Mouse (Mus musculus) CH12F3 (cell line): ENCODE data around the gene Oas3.
"Not testable (repeated sequence)": the region's sequence is repeated elsewhere in the genome, so short reads cannot be mapped to it uniquely, and the experiment has no call there.

Experiments
- in situ Hi-C: fragments of 300-500 bp; cut with MboI; formaldehyde crosslinking; loops from 2 replicates; pipeline ENCODE4 v1.14.3; 2020; ENCODE audit warnings: low sequenced_read_pairs

The Oas3 gene

GRCm38 (mm10) chr5:120777478-120777877 is at the start of gene Oas3:
TSS of gene Oas3 (minus strand) at chr5:120777661.
- in situ Hi-C loops, result no loop called here

- in situ Hi-C loops, result no loop called here
These were observed 41.5 kb upstream of the Oas3 start for GRCm38 (mm10) chr5:120818999-120819398.

- in situ Hi-C loops, result no loop called here
These were observed 38.5 kb upstream of the Oas3 start for GRCm38 (mm10) chr5:120815949-120816348.

- in situ Hi-C loops, result no loop called here
These were observed 35.6 kb upstream of the Oas3 start for GRCm38 (mm10) chr5:120813023-120813422.

GRCm38 (mm10) chr5:120811951-120812819 is 34.7 kb upstream of the Oas3 start, which contains the start of gene Oas1c:
TSS of gene Oas1c (minus strand) at chr5:120812514.
- in situ Hi-C loops, result no loop called here

- in situ Hi-C loops, result no loop called here
These were observed 31.7 kb upstream of the Oas3 start for GRCm38 (mm10) chr5:120809171-120809570.

GRCm38 (mm10) chr5:120806458-120806857 is 29.0 kb upstream of the Oas3 start:
- in situ Hi-C loops, result no loop called here

GRCm38 (mm10) chr5:120803596-120803995 is 26.1 kb upstream of the Oas3 start:
- in situ Hi-C loops, result no loop called here

- in situ Hi-C loops, result not testable (repeated sequence)
These were observed 21.5 kb upstream of the Oas3 start for GRCm38 (mm10) chr5:120798943-120799342.

- in situ Hi-C loops, result not testable (repeated sequence)
These were observed 20.7 kb upstream of the Oas3 start for GRCm38 (mm10) chr5:120798147-120798546.

- in situ Hi-C loops, result not testable (repeated sequence)
These were observed 18.1 kb upstream of the Oas3 start, which contains the start of gene Oas1e for GRCm38 (mm10) chr5:120795480-120796034. TSS of gene Oas1e (minus strand) at chr5:120795530.

GRCm38 (mm10) chr5:120793043-120793442 is 15.6 kb upstream of the Oas3 start:
- in situ Hi-C loops, result no loop called here

GRCm38 (mm10) chr5:120787042-120787441 is 9.6 kb upstream of the Oas3 start:
- in situ Hi-C loops, result no loop called here

- in situ Hi-C loops, result no loop called here
These were observed 5.0 kb upstream of the Oas3 start for GRCm38 (mm10) chr5:120782446-120782845.

- in situ Hi-C loops, result no loop called here
These were observed 4.2 kb upstream of the Oas3 start for GRCm38 (mm10) chr5:120781646-120782045.

GRCm38 (mm10) chr5:120779922-120780321 is 2.5 kb upstream of the Oas3 start:
- in situ Hi-C loops, result no loop called here

- in situ Hi-C loops, result no loop called here
These were observed 1.5 kb upstream of the Oas3 start for GRCm38 (mm10) chr5:120778941-120779340.

- in situ Hi-C loops, result no loop called here
These were observed 660 bp downstream of the Oas3 start for GRCm38 (mm10) chr5:120776801-120777200.

- in situ Hi-C loops, result no loop called here
These were observed 2.0 kb downstream of the Oas3 start for GRCm38 (mm10) chr5:120775287-120775985.

GRCm38 (mm10) chr5:120769396-120769795 is 8.1 kb downstream of the Oas3 start:
- in situ Hi-C loops, result no loop called here

- in situ Hi-C loops, result no loop called here
These were observed 12.5 kb downstream of the Oas3 start for GRCm38 (mm10) chr5:120765010-120765409.

GRCm38 (mm10) chr5:120761901-120762300 is 15.6 kb downstream of the Oas3 start:
- in situ Hi-C loops, result no loop called here
